In genomic region chr4:103536534-103537265, GRCm38 (mm10) we compare ENCODE assay signal across 28 mouse cellular contexts.
DNase-seq lines count a peak whose midpoint lies in the region; ATAC-seq lines count a peak whose summit lies in the region.
"Had no signal": no experiment of that assay in that cellular context is flagged by ENCODE, and none has a peak within 500 bp of the region (broad histone marks: within the 10 kb centered on the region; RNA-seq: fewer than 3 reads in every experiment).

No protein-coding gene starts in this region.

- intact Hi-C loops in heart, postnatal 36 days (cut with DNase I) = no loop called here

- peak; percentile 76 for ATAC-seq in forebrain, embryonic 13.5 days
- peak; percentile 61; the same call in 1 of the 2 replicates for ATAC-seq in forebrain, embryonic 16.5 days
- no peak for ATAC-seq in midbrain, embryonic 13.5 days
- ATAC-seq: hindbrain, embryonic 16.5 days; intestine, embryonic 15.5 days; Patski had no signal

- H3K9me3 ChIP-seq in forebrain, embryonic 10.5 days = no peaks in the 10 kb centered on the region
- H3K9me3 ChIP-seq in forebrain, embryonic 13.5 days (replicated peaks) = no peaks in the 10 kb centered on the region
- H3K9me3 ChIP-seq in forebrain, embryonic 16.5 days (ENCODE audit: control insufficient read depth, low read length) = no peaks in the 10 kb centered on the region
- H3K9me3 ChIP-seq in midbrain, embryonic 13.5 days = no peaks in the 10 kb centered on the region
- H3K9me3 ChIP-seq: embryonic facial prominence, embryonic 12.5 days; embryonic facial prominence, embryonic 15.5 days; hindbrain, embryonic 10.5 days; hindbrain, embryonic 13.5 days; intestine, embryonic 15.5 days had no signal

- peaks cover 12% of the 10 kb centered on the region for H3K4me1 ChIP-seq in forebrain, embryonic 10.5 days
- H3K4me1 ChIP-seq in forebrain, embryonic 13.5 days = peaks cover 11% of the 10 kb centered on the region
- peaks cover 11% of the 10 kb centered on the region for H3K4me1 ChIP-seq in forebrain, embryonic 16.5 days (replicated peaks; ENCODE audit: control insufficient read depth, insufficient read depth, low read length)
- H3K4me1 ChIP-seq in midbrain, embryonic 13.5 days (replicated peaks) = 0 out of 2 replicates have a peak, but pooled peaks cover 5% of the 10 kb centered on the region
- H3K4me1 ChIP-seq: embryonic facial prominence, embryonic 12.5 days; embryonic facial prominence, embryonic 15.5 days; intestine, embryonic 15.5 days had no signal

- no peak overlapping the region for H3K9ac ChIP-seq in forebrain, embryonic 13.5 days
- H3K9ac ChIP-seq in forebrain, embryonic 16.5 days (replicated peaks; ENCODE audit: low read depth, low read length) = 0 out of 2 replicates have a peak overlapping the region, but pooled peaks have one; percentile 6
- no peak overlapping the region for H3K9ac ChIP-seq in midbrain, embryonic 13.5 days (replicated peaks)
- H3K9ac ChIP-seq: embryonic facial prominence, embryonic 12.5 days; embryonic facial prominence, embryonic 15.5 days; hindbrain, embryonic 13.5 days; intestine, embryonic 15.5 days had no signal

- WGBS in forebrain, embryonic 10.5 days = 38% methylated on average over 6 of the region's 6 CpGs
- 12% methylated on average over 6 of the region's 6 CpGs for WGBS in forebrain, embryonic 13.5 days
- 5% methylated on average over 6 of the region's 6 CpGs for WGBS in forebrain, embryonic 16.5 days
- WGBS in midbrain, embryonic 13.5 days = 32% methylated on average over 6 of the region's 6 CpGs

- H3K4me3 ChIP-seq in forebrain, embryonic 10.5 days = no peak overlapping the region
- H3K4me3 ChIP-seq in forebrain, embryonic 13.5 days = no peak overlapping the region
- no peak overlapping the region for H3K4me3 ChIP-seq in forebrain, embryonic 16.5 days (replicated peaks; ENCODE audit: low read length)
- H3K4me3 ChIP-seq in midbrain, embryonic 13.5 days (replicated peaks) = no peak overlapping the region
- H3K4me3 ChIP-seq: embryonic facial prominence, embryonic 12.5 days; embryonic facial prominence, embryonic 15.5 days; hindbrain, embryonic 10.5 days; hindbrain, embryonic 13.5 days; intestine, embryonic 15.5 days had no signal

- no peak overlapping the region for H3K4me2 ChIP-seq in forebrain, embryonic 13.5 days
- no peak overlapping the region for H3K4me2 ChIP-seq in forebrain, embryonic 16.5 days (ENCODE audit: low read length)
- H3K4me2 ChIP-seq in midbrain, embryonic 13.5 days (replicated peaks) = no peak overlapping the region
- H3K4me2 ChIP-seq: embryonic facial prominence, embryonic 12.5 days; embryonic facial prominence, embryonic 15.5 days; heart, embryonic 11.5 days; hindbrain, embryonic 13.5 days; intestine, embryonic 15.5 days had no signal

- peak; percentile 12 for DNase-seq in brain, adult 2 months (ENCODE audit: low read depth, low spot score)
- DNase-seq in forebrain, embryonic 10.5 days (ENCODE audit: extremely low spot score, low spot score) = no peak
- DNase-seq in heart, postnatal 36 days = no peak
- DNase-seq in spleen, postnatal 10 days (ENCODE audit: low spot score in 2 of 2) = no peak
- DNase-seq: adrenal gland, postnatal 10 days; adrenal gland, postnatal 36 days; B cell, adult 2 months; cerebellum, adult 11-12 months; cerebellum, adult 8-10 months; cerebellum, postnatal 10 days; cerebellum, postnatal 36 days; embryo, embryonic 11 days; gastrocnemius, postnatal 14 days; heart, adult 11 months; kidney, adult 11 months had no signal

- peak overlapping the region; percentile 40 for H3K27ac ChIP-seq in forebrain, embryonic 10.5 days
- H3K27ac ChIP-seq in forebrain, embryonic 13.5 days = peak overlapping the region; percentile 57
- H3K27ac ChIP-seq in forebrain, embryonic 16.5 days (ENCODE audit: low read length) = no peak overlapping the region
- no peak overlapping the region for H3K27ac ChIP-seq in midbrain, embryonic 13.5 days
- H3K27ac ChIP-seq: embryonic facial prominence, embryonic 12.5 days; embryonic facial prominence, embryonic 15.5 days; hindbrain, embryonic 10.5 days; hindbrain, embryonic 13.5 days; intestine, embryonic 15.5 days had no signal

- no peaks in the 10 kb centered on the region for H3K36me3 ChIP-seq in forebrain, embryonic 10.5 days (replicated peaks)
- H3K36me3 ChIP-seq in forebrain, embryonic 13.5 days (ENCODE audit: poor library complexity, severe bottlenecking) = no peaks in the 10 kb centered on the region
- H3K36me3 ChIP-seq in forebrain, embryonic 16.5 days (ENCODE audit: control insufficient read depth, insufficient read depth) = no peaks in the 10 kb centered on the region
- no peaks in the 10 kb centered on the region for H3K36me3 ChIP-seq in midbrain, embryonic 13.5 days
- H3K36me3 ChIP-seq: embryonic facial prominence, embryonic 12.5 days; embryonic facial prominence, embryonic 15.5 days; G1E; hindbrain, embryonic 10.5 days; hindbrain, embryonic 13.5 days; intestine, embryonic 15.5 days had no signal

- no peaks in the 10 kb centered on the region for H3K27me3 ChIP-seq in forebrain, embryonic 10.5 days (ENCODE audit: poor library complexity, severe bottlenecking)
- no peaks in the 10 kb centered on the region for H3K27me3 ChIP-seq in forebrain, embryonic 13.5 days
- H3K27me3 ChIP-seq in forebrain, embryonic 16.5 days (replicated peaks; ENCODE audit: control insufficient read depth, insufficient read depth, low read length) = no peaks in the 10 kb centered on the region
- no peaks in the 10 kb centered on the region for H3K27me3 ChIP-seq in midbrain, embryonic 13.5 days
- H3K27me3 ChIP-seq: CH12.LX; embryonic facial prominence, embryonic 12.5 days; embryonic facial prominence, embryonic 15.5 days; hindbrain, embryonic 13.5 days; intestine, embryonic 15.5 days; Patski had no signal

Comparison
In these comparisons a context has a peak if more than half of its experiments do, and no peak if none do; other contexts are left out.
1. H3K27ac ChIP-seq: peak in forebrain, embryonic 10.5 days (single experiment) and forebrain, embryonic 13.5 days (single experiment); none in forebrain, embryonic 16.5 days (single experiment) and midbrain, embryonic 13.5 days (single experiment).